Mouse (Mus musculus): ENCODE results near the gene Mrpl51.

Gene Mrpl51

GRCm38 (mm10) chr6:125232516-125232915 is 40.9 kb downstream of the Mrpl51 start:
- no peak for DNase-seq (ENCODE audit: low spot score in 2 of 2)

GRCm38 (mm10) chr6:125233816-125234519 is 42.4 kb downstream of the Mrpl51 start:
- DNase-seq (ENCODE audit: low spot score in 2 of 2) = no peak

GRCm38 (mm10) chr6:125234520-125234828 is 42.9 kb downstream of the Mrpl51 start:
- no peak for DNase-seq (ENCODE audit: low spot score in 2 of 2)

- DNase-seq (ENCODE audit: low spot score in 2 of 2) = no peak
Observed at GRCm38 (mm10) chr6:125236341-125236740, 44.7 kb downstream of the Mrpl51 start.

GRCm38 (mm10) chr6:125236782-125237181 is 45.2 kb downstream of the Mrpl51 start, which contains the start of gene Cd27:
TSS of gene Cd27 (minus strand) at chr6:125237010.
- DNase-seq (ENCODE audit: low spot score in 2 of 2) = no peak

- DNase-seq (ENCODE audit: low spot score in 2 of 2) = no peak
Observed at GRCm38 (mm10) chr6:125237421-125237820, 45.8 kb downstream of the Mrpl51 start.

GRCm38 (mm10) chr6:125238396-125238795 is 46.8 kb downstream of the Mrpl51 start:
- no peak for DNase-seq (ENCODE audit: low spot score in 2 of 2)

GRCm38 (mm10) chr6:125239547-125239946 is 47.9 kb downstream of the Mrpl51 start:
- no peak for DNase-seq (ENCODE audit: low spot score in 2 of 2)

- no peak for DNase-seq (ENCODE audit: low spot score in 2 of 2)
Observed at GRCm38 (mm10) chr6:125240617-125241016, 49.0 kb downstream of the Mrpl51 start.

- DNase-seq (ENCODE audit: low spot score in 2 of 2) = no peak
Observed at GRCm38 (mm10) chr6:125241566-125241965, 50.0 kb downstream of the Mrpl51 start.

GRCm38 (mm10) chr6:125244551-125244950 is 53.0 kb downstream of the Mrpl51 start:
- DNase-seq (ENCODE audit: low spot score in 2 of 2) = no peak

All from right cerebral cortex, postnatal 36 days (tissue).